Mouse (Mus musculus) layer of hippocampus, postnatal 14 days (tissue): ENCODE measurements around the gene Psapl1. TPM values are rescaled to one million over a fixed set of nuclear protein-coding genes. Genes with fewer than 3 reads are reported as not detected.

Experiments
- DNase-seq, 2 experiments: peaks; one replicate each; pipeline ENCODE4 v3.0.0; 2021 to 2022; ENCODE audit warnings: low spot score in 2 of 2, mixed read lengths in 1 of 2
- long read RNA-seq, 2 experiments: library from polyadenylated mRNA; stranded (forward); transcript quantifications; one replicate each; pipeline ENCODE4 v2.0.0; 2021
- total RNA-seq, 2 experiments: library from RNA; stranded (reverse); gene quantifications; 2 replicates each; pipeline ENCODE4 v1.2.3; 2021

The Psapl1 gene
- not detected for total RNA-seq
- long read RNA-seq, experiment 1: 0 reads
- long read RNA-seq, experiment 2, partial matches to known transcripts: 0 of 1 reads
- long read RNA-seq, experiment 2, other reads (novel, unspliced or antisense): 0 of 1 reads

DNA sequence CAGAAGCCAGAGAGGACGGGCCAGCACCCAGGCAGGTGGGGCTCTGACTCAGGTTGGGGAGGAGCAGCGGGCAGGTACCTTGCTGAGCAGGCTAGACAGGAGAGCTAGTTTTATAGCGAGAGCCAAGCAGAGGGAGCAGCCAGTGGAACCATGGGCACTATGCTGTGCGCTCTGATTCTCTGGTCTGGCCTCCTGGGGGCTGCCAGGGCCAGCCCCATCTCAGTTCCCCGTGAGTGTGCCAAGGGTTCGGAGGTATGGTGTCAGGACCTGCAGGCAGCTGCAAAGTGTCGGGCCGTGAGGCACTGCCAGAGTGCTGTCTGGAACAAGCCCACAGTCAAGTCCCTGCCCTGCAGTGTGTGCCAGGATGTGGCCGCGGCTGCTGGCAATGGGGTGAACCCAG, at the start of gene Psapl1:
Gene Psapl1 (plus strand): TSS at position 106 of the 400 bp plus-strand sequence.
- DNase-seq: no peak

DNA sequence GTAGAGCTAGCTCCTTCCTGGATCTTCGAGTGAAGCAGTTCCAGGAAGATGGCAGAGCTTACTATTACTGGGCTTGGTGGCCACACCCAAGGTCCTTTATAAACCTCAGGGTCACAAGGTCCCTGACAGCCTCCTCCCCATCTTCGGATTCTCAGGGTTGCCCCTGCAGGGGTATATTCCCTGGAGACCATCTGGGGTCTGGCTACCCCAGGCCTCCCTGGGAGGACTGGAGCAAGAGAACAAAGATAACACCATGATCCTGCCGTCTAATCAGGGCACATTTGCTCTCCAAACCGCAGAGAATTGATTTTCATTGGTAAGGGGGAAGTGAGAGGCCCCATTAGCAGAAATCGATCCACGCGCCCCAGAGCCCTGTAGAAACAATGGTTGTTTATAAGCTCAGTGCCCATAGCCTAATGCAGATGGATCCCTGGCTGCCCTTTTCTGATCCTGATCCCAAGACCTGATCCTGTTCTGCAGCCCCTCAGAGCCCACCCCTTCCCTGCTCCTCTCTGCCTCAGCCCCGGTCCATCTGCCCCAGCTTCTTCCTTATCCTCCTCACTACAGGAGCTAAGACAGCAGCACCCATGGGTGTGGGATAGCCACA, 48.8 kb upstream of the Psapl1 start:
- DNase-seq: no peak

DNA sequence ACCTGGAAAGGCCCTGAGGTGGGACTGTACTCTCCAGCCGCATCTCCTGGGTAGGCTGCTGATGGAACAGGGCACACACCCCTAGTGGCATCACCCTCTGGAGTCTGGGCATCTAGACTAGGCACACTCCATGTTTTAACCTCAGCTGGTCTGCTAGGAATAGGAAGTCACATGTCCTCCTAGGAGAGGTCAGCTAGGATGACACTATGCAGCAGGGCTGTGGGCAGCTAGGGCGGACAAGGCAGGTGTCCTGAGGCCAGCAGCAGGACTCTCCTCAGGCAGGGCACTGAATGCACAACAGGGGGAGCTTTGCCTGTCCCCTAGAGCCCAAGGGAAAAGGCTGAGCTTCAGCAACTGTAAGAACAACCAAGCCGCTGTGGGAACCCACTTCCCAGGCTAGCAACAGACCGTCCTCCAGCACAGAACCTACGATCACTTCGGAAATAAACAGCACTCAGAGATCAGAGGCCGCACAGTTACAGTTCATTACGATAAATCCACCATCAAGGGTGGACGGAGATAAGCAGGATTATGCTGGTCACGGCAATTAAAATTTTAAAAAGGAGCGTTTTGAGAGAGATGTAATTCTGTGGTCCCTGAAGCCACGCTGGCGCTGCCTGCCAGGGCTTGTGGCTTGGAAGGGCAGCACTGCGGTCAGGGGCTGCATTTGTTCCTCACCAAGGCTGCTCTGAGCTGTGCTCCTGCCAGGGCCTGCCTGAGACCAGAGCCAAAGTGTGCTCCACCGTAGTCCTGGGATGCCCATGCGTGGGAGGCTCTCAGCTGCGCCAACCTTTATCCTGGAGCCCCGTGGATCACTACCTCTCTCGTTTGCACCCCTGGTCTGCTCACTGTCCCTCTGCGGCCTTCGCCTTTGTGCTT, 38.2 kb upstream of the Psapl1 start:
- DNase-seq: no peak

DNA sequence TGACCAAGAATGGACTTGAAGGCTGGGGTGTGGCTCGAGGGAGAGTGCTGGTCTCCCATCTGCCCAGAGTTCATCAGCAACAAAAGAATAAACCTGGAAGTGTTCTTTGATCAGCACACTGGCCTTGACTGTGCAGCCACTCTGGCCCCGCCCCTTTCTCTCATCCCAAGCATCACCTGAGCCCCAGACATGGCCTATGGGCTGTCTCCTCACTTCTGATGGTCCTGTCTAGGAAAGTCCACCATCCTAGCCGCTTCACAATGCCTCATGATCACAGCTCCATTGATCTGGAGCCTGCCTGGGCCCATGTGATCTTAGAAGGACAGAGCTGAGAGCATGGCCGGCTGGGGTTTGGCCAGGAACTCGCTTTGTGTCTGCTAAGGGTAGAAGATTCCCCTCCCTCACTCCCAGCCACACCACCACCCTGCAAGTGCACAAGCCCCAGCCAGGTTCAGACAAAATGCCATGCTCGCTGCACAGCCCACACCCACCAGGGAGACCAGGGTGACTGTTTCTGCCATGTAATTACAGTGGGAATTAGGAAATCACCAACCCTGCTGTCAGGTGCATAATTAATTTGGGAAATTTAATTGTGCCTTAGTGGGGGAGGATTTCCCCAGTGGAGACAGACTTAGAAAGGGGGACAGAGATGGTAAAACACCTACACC, 37.3 kb upstream of the Psapl1 start:
- no peak for DNase-seq

DNA sequence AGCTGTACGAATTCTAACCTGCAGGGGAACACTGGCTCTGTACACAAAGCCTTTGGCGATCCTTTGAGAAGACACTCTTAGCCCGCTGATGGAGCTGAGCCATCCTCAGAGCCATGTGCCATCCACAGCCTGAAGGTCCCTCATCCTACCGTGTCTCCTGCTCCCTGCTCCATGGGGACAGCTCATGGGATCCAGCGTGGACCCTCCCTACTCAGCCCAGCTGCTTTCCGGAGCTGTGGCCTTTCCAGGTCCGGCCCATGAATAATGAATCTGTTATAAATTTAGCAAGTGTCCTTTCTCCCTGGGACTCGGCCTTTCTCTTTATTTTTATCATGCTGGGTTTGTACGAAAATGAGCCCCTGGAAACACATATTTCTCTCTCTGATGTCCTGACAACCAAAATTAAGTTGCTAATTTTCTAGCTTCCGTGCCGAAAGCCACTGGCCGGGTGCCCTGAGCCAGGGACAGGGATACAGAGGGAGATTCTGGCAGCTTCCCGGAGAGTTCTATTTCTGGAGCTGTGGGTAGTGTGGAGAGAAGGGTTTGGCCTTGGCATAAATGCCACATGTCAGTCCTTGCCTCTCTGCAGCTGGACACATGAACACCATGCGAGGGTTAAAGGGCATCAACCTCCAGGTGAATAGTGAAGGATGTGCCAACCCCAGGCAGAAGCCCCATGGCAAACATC, 34.7 kb upstream of the Psapl1 start:
- DNase-seq: peak in 1 of 2 experiments; percentile 66

DNA sequence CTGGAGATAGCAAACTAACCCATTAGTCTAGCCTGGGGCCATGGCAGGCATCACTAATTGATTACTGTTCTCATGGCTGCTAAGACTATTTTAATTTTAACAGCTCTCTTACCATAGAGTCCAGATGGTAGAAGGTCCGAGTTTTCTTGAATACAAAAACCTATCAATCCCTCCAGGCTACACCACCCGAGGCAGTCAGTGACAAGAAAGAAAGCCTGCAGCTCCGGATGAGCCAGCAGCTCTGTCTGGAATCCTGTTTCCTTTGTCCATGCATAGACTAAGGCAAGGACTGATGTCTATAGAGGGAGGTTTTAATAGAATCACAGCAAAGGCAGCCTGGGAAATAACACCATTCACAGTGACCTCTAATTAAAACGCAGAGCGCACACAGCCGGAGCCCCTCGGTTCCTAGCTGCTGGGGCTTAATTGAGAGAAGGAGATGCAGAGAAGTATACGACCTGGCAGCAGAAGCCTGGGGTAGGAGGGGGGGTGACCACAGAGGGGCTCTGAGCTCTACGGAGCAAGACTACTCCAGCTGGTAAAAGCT, 29.2 kb upstream of the Psapl1 start:
- DNase-seq: no peak

DNA sequence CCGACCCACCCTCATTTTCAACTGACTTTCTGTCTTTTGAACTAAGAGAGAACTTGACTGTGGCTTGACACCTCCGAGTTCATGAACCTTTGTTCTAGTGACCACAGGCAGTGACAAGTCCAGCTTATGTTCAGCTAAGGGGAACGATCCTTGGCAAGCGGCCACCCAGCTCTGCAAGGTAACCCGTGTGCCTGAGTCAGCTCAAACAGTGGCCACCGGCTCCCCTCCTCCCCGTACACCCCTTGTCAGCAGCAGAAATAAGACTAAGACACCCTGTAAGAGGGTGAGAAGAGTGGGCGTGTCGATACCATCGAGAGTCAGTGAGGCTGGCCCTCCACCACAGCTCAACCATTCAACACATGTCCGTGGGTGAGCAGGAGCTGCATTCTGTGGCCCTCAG, 27.4 kb upstream of the Psapl1 start:
- no peak for DNase-seq

DNA sequence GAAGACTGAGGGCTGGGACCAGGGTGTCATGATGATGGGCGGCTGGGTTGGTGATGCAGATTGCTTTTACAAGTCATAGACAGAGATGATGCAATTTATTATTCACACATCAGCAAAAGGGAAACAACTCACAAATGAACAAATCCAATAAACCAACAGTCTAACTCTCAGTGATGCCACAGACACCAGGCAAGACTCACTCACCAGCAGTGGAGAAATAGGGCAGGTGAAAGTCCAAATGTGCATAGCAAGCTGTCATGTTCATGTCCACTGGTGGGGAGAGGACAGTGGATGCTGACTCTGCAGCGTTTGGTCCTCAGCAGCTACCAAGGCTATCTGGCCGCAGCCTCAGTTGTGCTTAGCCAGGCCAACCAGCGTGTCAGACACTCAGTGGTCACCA, 26.9 kb upstream of the Psapl1 start:
- no peak for DNase-seq

DNA sequence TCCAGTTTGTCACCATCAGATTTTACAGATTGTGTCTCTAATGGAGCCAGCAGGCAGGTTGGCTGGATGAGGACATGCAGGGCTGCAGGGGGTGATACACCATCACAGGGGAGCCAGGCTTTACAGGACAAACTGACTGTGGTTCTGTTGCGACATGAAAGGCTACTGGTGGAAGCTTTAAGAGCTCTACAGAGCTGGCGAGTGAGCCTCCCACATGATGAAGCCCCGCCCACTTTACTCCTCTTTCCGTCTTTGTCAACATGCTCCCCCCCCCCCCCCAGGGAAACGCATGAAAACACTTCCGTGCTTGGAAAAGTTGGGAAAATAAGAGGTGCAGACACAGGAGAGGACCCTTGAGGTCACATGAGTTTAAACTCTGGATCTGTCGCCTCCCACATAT, 25.6 kb upstream of the Psapl1 start:
- DNase-seq: no peak

DNA sequence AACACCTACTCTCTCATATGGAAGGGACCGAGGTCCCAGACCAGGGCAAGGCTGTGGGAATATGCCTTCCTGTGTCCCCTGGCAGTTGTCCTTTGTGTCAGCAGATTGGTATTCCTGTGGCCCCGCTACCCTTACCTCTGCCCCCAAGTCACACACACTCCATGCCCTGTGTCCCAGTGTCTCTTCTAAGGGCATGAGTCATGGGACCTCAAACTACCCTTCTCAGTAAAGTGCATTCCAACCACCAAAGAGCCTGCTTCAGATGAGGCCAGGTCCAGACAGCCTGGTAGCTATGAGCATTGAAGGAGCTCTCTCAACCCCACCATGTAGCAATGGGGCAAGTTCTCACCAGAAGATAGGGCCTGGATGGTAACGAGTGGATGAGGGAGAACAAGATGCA, 25.0 kb upstream of the Psapl1 start:
- DNase-seq: no peak

DNA sequence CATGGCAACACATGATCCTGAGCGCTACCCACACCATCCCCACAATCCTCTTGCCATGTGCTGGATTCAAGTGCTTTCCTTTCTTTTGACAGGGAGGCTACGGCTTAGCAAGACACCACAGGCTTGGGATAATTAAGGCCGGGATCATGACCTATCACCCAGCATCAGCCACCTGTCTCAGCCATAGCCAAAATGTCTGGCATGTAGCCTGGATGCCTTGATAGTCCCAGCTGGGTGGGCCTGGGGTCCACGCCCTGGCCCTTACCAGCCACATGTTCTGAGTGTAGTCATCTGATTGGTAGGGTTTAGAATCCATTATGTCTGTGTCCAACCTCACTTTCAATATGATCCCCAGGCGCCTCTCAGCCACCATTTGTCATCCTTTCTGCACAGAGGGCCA, 24.1 kb upstream of the Psapl1 start:
- DNase-seq: no peak

DNA sequence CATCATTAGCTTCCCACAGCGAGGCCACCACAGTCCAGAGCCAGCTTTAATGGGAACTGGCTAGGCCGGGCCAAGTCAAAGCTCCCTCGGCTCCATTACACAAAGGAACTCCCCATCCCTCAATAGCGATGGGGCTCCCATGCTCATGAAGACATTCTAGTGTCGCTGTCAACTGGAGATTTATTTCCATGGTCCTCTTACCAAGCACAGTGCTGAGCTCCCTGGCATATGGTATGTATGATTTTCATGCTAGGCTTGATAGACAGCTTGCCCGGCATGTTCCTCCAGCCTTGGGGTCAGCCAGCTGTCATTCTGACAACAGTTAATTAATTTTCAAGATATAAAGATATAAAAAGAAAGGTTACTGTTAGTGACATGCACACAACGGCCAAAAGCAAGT, 21.5 kb upstream of the Psapl1 start:
- no peak for DNase-seq

DNA sequence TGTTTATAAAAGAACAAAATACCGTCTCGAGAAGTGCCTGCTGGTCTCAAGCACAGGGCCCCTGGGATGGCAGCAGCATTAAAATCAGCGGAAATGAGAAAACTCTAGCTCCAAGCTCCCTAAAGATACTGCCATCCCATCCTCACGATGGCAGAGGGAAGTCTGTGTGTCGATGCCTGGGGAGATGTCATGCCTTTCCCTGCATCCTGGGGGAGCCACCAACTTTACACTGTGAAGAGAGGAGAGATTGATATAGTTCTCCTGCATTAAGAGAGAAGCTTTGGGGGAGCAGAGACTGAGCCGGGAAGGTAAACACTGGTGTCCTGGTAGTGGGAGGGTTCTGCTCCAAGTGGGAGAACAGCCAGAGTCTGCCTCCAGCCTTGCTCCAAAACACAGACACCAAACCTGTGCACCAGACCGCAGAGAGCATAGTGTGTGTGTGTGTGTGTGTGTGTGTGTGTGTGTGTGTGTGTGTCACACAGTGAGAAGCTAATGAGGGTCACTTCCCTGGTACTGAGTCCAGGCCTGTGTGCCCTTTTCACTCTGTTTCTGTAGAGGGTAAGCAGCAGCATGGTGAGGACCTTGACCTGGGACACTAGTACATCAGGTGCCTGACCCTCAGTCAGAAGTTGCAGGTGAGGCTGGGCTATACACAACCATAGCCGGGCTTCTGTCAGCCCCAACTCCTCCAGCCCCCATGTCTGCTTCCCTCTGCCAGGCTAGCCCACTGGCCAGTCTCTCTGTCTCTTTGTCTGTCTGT, 17.3 kb upstream of the Psapl1 start:
- DNase-seq: no peak

DNA sequence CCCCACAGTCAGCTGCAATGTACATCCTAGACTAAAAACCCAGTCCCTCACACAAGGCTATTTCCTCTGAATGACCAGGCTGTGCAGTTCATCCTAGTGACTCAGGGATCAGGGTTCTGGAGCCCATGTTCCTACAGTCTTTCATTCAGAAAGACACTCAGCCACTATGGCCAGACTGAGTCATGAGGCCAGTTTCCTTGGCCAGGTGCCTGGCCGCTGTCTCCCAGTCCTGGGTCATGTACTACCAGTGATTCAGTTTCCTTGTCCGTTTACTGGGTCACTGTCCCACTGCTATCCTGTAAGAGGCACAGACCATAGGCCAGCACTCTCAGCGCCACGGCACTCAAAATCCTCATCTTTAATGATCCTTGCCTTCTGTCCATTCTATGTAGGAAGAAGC, 15.5 kb upstream of the Psapl1 start:
- no peak for DNase-seq

DNA sequence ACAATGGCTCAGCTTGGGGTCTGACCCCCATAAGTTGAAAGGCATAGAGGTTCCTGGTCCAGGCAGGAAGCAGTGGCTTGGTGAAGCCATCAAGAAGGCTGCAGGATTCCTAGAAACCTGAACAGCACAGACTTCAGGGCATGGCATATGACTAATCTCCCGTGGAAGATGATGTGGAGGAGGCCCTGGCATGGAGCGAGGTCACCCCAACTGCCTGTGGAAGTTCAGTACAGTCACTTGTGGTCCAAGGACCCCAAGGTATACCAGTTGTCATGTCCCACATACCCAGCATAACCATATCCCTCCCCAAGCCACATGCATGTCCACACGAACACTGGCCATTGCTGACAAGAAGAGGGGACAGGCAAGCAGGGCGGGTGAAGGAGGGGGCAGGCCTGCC, 12.5 kb upstream of the Psapl1 start:
- DNase-seq: no peak

DNA sequence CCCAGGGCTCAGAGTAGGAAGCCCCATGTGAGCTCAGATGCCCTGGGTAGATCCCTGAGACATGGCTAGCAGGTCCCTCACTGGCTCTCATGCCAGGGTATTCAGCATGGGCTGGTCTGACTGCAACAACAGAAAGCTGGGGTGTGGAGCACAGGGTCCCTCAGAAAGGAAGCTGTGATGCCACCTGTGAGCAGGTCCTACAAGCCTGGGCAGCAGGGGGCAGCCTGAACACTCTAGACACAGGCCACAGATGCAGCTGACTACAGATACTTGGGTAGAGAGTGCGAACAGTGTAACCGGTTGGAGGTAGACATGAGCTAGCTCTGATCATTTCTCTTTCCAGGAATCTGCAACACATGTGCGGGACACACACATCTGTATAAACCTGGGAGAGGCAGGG, 11.9 kb upstream of the Psapl1 start:
- no peak for DNase-seq

DNA sequence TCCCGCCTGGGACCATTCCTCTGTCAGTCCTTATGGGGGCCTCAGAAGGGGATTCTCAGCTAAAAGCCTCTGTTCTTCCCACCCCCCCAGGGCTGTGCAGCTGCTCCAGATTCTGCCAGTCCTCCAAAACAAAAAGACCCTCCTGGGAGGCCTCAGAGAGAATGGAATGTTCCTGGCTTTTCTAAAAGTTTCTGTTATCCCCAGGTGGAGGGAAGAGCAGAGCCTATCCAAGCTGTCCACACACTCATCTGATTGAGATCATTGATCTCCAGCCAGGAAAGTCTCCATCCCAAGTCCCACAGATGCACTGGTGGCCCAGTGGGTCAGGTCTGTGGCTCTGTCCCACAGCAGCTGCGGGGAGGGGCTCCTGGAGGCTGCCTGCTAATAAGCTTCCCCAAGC, 11.1 kb upstream of the Psapl1 start:
- DNase-seq: no peak

DNA sequence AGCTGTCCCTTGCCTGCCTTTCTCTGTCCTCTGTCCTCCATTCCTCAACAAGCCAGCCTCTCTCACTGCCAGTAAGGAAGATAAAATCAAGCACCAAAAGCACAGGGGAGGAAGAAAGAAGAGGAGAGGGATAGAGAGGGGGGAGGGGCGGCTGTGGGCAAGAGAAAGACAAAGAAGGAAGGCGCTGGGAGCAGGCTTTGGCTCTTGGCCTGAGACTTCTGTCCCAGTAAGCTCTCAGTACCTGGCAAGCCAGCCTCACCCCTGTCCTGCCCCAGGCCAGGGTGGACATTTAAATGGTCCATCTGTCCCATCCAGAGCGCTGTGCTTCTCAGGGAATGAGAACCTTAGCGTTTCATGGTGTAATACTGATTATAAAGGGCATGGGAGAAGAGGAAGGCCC, 9.2 kb upstream of the Psapl1 start:
- DNase-seq: no peak

DNA sequence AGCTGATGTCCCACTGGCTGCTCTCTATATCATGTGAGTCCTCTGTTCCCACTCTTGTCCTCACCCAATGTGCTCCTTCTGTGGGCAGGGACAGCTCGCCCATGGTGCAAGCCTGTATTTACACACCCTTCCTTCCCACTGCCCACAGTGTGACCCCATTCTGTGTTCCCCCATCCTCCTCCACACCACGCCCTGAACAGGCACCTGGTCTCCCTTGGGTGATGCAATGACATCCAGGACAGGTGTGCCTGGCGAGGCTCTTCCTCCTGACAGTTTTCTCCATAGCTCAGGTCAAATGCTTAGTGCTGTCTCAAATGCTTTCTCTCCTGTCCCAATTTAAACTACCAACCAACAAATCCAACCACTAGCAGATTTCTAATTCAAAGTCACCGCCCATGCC, 8.4 kb upstream of the Psapl1 start:
- no peak for DNase-seq

DNA sequence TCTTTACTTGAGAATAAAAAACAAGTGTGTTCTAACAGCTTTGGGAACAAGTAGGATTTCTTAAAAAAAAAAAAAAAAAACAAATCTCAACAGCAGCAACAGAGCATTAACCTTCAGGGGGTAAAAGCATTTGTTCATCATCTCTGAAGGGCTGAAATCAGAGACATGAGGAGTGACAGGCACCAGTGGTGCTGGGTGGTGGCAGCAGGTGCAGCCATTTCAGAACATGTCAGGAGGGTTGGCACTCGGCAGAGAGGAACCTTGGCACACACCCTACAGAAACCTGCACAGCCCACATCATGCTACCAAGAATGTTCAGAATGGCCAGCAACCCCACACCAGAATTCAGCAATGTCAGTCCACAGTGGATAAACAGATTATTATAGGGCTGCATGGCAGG, 4.3 kb upstream of the Psapl1 start:
- no peak for DNase-seq

DNA sequence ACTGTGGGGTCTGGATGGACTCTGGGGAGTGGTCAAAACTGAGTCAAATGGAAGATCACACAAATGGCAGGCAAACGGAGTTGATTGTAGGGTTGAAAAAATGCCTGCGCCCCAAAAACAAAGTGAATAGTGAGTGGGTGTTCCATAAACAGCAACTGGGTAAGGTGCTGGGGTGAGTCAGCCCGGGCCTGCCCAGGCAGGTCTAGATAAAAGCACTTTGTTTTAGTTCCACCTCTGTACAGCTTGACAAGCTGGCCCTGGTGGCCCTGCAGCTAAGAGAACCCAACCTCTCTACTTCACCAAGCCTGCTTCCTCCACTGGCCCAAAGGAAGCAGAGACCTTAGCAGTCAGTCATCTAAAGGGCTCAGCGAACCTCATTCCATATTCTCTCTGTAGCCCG, 1.0 kb upstream of the Psapl1 start:
- DNase-seq: no peak
